Mouse (Mus musculus) cerebellum, adult 11 months (tissue): Measurements from ENCODE around the gene A630095N17Rik.
"Not testable (repeated sequence)": the region's sequence is repeated elsewhere in the genome, so short reads cannot be mapped to it uniquely, and the experiment has no call there.

ENCODE experiments used
- DNase-seq: peaks from one replicate; pipeline ENCODE4 v3.0.0; 2022

The A630095N17Rik gene

GRCm38 (mm10) chr1:75239591-75239990 is 7.7 kb upstream of the A630095N17Rik start:
- DNase-seq = no peak

GRCm38 (mm10) chr1:75236117-75237050 is 4.5 kb upstream of the A630095N17Rik start, which contains the start of gene Dnajb2:
Gene Dnajb2, plus strand, starts transcription at chr1:75236406.
- peak; percentile 87 for DNase-seq

- peak; percentile 77 for DNase-seq
These were observed 2.7 kb upstream of the A630095N17Rik start for GRCm38 (mm10) chr1:75234606-75235005.

GRCm38 (mm10) chr1:75232489-75232888 is 587 bp upstream of the A630095N17Rik start:
- DNase-seq = not testable (repeated sequence)

GRCm38 (mm10) chr1:75231224-75231623 is 678 bp downstream of the A630095N17Rik start:
- DNase-seq = no peak

GRCm38 (mm10) chr1:75230335-75230994 is 1.4 kb downstream of the A630095N17Rik start:
- DNase-seq = no peak

GRCm38 (mm10) chr1:75229158-75229557 is 2.7 kb downstream of the A630095N17Rik start:
- no peak for DNase-seq

GRCm38 (mm10) chr1:75227653-75228052 is 4.2 kb downstream of the A630095N17Rik start:
- no peak for DNase-seq

GRCm38 (mm10) chr1:75226138-75226537 is 5.8 kb downstream of the A630095N17Rik start:
- no peak for DNase-seq

- no peak for DNase-seq
These were observed 6.4 kb downstream of the A630095N17Rik start for GRCm38 (mm10) chr1:75225473-75225872.

- DNase-seq = no peak
These were observed 8.4 kb downstream of the A630095N17Rik start for GRCm38 (mm10) chr1:75223532-75223931.

GRCm38 (mm10) chr1:75222926-75223325 is 9.0 kb downstream of the A630095N17Rik start:
- DNase-seq = no peak

GRCm38 (mm10) chr1:75221538-75221937 is 10.4 kb downstream of the A630095N17Rik start:
- no peak for DNase-seq

GRCm38 (mm10) chr1:75219531-75219930 is 12.4 kb downstream of the A630095N17Rik start, which contains the start of gene Tuba4a:
Gene Tuba4a, minus strand, starts transcription at chr1:75219865.
- DNase-seq = no peak

GRCm38 (mm10) chr1:75219078-75219477 is 12.8 kb downstream of the A630095N17Rik start:
- DNase-seq = peak; percentile 97

GRCm38 (mm10) chr1:75218227-75219001 is 13.5 kb downstream of the A630095N17Rik start:
- DNase-seq = peak; percentile 90

- peak; percentile 57 for DNase-seq
These were observed 14.0 kb downstream of the A630095N17Rik start for GRCm38 (mm10) chr1:75217893-75218226.

GRCm38 (mm10) chr1:75216797-75217585 is 14.9 kb downstream of the A630095N17Rik start:
- no peak for DNase-seq

GRCm38 (mm10) chr1:75215785-75216184 is 16.1 kb downstream of the A630095N17Rik start:
- DNase-seq = no peak

GRCm38 (mm10) chr1:75214886-75215285 is 17.0 kb downstream of the A630095N17Rik start:
- DNase-seq = no peak

- no peak for DNase-seq
These were observed 17.5 kb downstream of the A630095N17Rik start for GRCm38 (mm10) chr1:75214442-75214841.

GRCm38 (mm10) chr1:75213096-75213495 is 18.8 kb downstream of the A630095N17Rik start:
- no peak for DNase-seq
